Mouse (Mus musculus) embryonic fibroblast, embryonic 13.5 days (primary cell): ENCODE measurements around the gene Gm20388. TPM values are rescaled to one million over a fixed set of nuclear protein-coding genes. Genes with fewer than 3 reads are reported as not detected.

Experiments used
- H3K27ac ChIP-seq: 2 replicates; pipeline ENCODE4 v1.5.1; 2012; ENCODE audit warnings: low read length, control low read depth, inconsistent platforms; ENCODE audit not compliant: insufficient read depth
- H3K4me1 ChIP-seq: 2 replicates; pipeline ENCODE4 v1.6.1; 2011; ENCODE audit warnings: low read length; ENCODE audit not compliant: control insufficient read depth, insufficient read depth
- H3K4me3 ChIP-seq: 2 replicates; pipeline ENCODE4 v1.5.1; 2011; ENCODE audit warnings: mild to moderate bottlenecking, control low read depth, low read length; ENCODE audit not compliant: insufficient read depth
- CTCF ChIP-seq: IDR thresholded peaks from 2 replicates; pipeline ENCODE4 v1.5.1; 2011; ENCODE audit warnings: mild to moderate bottlenecking, control low read depth, low read length, moderate library complexity, borderline replicate concordance; ENCODE audit not compliant: insufficient read depth
- POLR2A ChIP-seq: IDR thresholded peaks from 2 replicates; pipeline ENCODE4 v1.6.1; 2011; ENCODE audit warnings: low read depth, mild to moderate bottlenecking, control low read depth, low read length, moderate library complexity
- polyA plus RNA-seq: library from polyadenylated mRNA; stranded (reverse); fragments of >200 nt; gene quantifications from 2 replicates; pipeline ENCODE4 v1.2.4, GENCODE M21; 2011; ENCODE audit warnings: low read depth; ENCODE audit not compliant: missing spikeins, insufficient read length

The Gm20388 gene
- polyA plus RNA-seq, 1 experiment, result 82.8 TPM

DNA sequence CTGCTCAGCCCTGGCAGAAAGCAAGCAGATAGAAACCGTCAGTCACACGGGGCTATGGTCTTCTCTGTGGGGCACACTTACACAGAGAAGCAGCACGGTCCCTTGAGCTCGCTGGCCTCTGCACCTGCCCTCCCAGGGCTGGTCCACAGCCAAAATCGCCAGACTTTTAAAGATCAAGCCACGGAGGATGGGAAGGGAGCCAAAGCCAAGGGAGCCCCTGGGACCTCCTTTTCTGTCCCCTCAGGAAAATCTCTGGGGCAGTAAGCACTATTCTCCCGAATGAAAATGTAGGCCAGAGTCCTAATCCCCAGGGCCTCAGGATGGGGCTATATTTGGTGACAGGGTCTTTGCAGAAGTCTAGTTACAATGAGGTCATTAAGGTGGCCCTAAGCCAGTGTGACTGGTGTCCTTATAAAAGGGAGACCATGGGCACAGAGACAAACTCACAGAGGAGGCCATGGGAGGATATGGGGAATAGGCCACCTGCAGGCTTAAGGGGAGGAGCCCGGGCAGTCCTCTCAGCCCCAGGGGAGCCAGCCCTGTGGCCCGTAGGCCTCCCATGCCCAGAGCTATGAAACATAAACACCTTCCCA lies 4374.4 kb downstream of the Gm20388 start:
- peak overlapping the region; percentile 93 for H3K27ac ChIP-seq
- no peak for TF ChIP-seq POLR2A
- no peak for TF ChIP-seq CTCF
- H3K4me1 ChIP-seq, result peaks cover 33% of the 10 kb centered on the region
- no peak overlapping the region for H3K4me3 ChIP-seq

DNA sequence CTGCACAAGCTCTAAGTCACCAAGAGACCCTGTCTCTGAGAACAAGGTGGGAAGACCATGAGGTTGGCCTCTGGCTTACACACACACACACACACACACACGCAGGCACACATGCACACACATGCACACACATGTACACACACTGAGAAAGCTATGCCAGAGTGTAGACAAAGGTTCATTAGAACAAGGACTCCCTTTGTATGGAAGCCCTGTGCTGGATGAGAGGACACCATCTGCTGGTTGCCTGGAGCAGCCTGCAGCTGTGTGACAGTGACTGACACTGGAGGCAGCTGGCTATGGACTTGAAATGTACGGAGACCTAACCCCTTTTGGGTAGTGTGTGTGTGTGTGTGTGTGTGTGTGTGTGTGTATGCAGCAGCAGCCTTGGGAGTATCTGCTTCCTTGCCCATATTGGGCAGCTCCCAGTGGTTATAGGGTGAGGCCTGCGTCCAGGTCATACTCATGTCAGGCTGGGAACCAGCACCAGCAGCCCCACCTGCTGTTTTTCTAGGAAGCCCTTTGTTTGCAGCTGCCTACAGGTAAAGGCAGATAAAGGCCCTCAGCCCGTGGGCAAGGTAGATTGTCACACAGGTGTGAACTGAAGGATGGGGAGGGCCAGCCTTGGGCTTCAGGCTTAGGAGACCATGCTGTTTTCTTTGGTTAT lies 4376.0 kb downstream of the Gm20388 start:
- no peak for TF ChIP-seq POLR2A
- TF ChIP-seq CTCF, result no peak; the same call in 1 of the 2 replicates
- H3K4me3 ChIP-seq, result no peak overlapping the region
- H3K27ac ChIP-seq, result no peak overlapping the region
- peaks cover 44% of the 10 kb centered on the region for H3K4me1 ChIP-seq

DNA sequence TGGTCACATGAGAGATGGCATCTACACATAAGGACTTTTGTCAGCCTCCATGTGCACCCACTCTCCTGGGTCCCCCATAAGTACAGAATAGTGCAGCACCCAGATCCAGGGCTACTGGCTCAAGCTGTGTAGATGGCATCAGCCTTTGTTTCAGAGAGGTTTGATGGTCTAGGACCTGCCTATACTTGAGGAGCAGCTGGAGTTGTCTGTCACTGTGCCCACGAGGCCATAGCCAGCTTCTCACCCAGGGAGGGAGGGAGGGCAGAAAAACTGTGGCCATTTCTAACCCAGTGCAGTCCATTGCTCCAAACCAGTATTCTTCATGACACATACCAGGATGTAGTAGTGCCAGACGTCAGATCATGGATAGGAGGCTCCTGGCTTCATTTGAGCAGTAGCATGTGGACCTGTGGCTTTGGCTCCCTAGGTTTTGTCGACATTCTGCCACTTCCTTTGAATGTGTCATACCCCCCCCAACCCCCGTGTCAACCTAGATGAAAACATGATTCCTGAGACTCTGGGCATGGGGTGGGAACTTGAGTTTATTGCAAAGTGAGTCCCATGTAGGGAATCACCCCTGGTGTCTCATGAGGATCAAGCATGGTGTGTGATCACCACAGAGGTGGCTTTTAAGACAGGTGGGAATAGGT lies 4377.7 kb downstream of the Gm20388 start:
- Histone ChIP-seq H3K27ac (no peak overlapping the region), H3K4me3 (no peak overlapping the region), H3K4me1 (peaks cover 40% of the 10 kb centered on the region)
- TF ChIP-seq POLR2A (no peak), CTCF (no peak)

DNA sequence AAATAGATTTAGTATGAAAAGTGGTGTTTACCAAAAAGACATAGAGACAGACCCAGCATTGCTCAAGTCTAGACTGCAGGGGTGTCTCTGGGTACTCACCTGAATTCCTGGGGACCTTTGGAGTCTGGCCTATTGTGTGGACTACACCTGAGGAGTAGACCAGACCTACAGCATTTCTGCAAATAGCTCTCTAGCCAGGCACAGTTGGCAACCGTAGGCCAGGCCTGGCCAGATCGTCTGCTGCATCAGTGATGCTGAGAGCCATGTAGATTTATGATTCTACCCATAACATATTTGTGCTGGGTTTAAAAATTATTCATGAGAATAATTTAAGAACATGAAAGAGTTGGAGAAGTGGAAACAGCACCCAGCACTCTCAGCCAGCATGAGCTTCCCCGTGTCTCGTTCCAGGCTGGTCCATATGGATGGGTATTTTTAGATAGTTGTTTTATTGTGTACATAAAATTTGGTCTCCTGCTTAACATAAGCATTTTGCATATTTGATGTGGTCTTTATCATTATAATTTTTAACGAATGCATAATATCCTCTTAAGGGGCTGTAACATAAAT lies 4378.9 kb downstream of the Gm20388 start:
- Histone ChIP-seq H3K4me1 (peaks cover 31% of the 10 kb centered on the region), H3K4me3 (no peak overlapping the region), H3K27ac (no peak overlapping the region)
- no peak for TF ChIP-seq CTCF
- no peak for TF ChIP-seq POLR2A

DNA sequence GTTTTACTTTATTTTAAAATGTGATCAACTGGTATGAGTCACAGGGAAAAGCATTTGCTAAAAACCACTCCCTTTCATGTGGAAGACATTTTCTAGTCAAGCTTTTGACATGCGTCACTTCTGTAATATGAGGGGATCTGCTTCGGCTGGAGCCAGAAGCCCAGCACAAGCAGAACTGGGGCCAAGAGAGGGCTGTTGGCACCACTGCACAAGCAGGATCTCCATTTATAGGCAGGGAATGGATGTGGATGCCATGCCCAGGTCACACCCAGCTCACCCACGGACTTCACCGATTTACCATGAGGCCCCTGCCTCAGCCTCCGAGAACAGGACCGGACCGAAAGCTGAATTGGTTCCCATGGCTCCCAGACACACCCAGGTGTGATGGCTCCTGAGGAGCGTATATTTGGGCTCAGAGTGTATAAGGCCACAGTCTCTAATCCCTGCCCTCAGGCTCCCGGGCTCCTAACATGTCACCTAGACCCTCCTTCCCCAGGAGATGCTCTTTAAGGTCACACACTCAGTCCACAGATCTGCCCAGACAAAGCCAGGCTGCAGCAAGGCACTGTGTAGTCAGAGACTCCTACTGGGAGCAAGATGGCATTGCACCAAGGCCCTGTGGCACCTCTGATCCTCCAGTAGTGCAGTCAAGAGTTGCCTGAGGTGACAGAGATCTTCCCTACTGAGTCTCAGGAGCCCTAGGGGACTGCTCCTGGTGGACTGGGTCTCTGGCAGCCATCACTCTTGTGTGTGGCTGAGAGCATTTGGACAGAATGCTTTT lies 4380.5 kb downstream of the Gm20388 start:
- peak overlapping the region; percentile 89 for H3K27ac ChIP-seq
- H3K4me1 ChIP-seq, result peaks cover 32% of the 10 kb centered on the region
- H3K4me3 ChIP-seq, result no peak overlapping the region
- TF ChIP-seq POLR2A (no peak), CTCF (peak; percentile 58; the same call in 1 of the 2 replicates)

DNA sequence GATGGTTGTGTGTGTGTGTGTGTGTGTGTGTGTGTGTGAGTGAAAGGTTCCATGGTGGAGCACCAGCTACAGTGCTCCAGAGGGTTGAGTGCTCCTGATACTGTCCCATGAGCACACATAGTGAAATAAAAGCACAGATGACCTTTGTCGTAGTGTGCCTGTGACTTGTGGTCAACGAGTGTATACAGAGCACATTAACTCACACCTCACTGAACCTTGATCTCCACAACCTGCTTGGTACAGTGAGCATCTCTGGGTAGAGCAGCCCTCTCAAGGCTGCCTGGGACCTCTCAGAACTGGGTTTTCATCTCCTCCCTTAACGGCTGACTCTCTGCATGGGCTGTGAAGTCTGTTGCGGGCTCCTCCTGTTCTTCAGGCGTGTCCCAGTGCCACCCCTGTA lies 4381.1 kb downstream of the Gm20388 start:
- no peak overlapping the region for H3K4me3 ChIP-seq
- TF ChIP-seq CTCF (no peak), POLR2A (no peak)
- peaks cover 32% of the 10 kb centered on the region for H3K4me1 ChIP-seq
- peak overlapping the region; percentile 89; the same call in 1 of the 2 replicates for H3K27ac ChIP-seq

DNA sequence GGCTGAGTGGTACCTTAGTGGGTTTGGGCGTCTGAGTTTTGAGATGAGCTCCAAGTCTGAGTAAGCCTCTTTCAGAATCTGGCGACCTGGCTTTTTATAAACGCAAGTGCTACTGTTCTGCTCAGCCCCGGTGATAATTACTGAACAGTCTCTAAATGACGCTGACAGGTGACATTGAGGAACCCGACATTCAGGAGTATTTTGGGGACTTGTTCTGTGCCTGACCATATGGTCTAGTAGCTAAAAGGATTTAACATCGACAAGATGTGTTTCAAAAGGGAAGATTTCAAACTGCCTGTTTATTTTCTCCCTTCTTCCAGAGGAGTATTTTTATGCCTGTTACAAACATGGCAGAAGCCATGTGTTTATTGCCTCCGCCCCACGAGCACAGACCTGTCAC lies 4382.3 kb downstream of the Gm20388 start:
- no peak for TF ChIP-seq POLR2A
- TF ChIP-seq CTCF, result no peak
- H3K27ac ChIP-seq, result no peak overlapping the region
- H3K4me3 ChIP-seq, result no peak overlapping the region
- peaks cover 31% of the 10 kb centered on the region for H3K4me1 ChIP-seq

DNA sequence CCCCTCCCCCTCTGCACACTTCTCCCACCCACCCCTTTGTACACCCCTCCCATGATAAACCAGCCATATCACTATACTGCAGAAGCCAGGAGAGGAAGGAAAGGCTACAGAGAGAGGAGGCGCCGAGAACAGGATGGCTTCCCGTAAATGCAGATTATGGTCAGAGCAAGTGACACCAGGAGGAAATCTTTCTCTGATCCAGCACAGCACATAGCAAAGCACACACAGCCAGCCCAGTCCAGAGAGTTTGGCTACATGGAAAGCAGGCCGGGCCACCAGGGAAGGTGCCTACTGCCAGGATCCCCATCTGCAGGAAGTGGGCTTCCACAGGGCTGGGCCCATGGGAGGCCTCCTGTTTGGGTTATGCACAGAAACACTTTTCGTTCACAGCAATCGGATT lies 4383.8 kb downstream of the Gm20388 start:
- TF ChIP-seq POLR2A, result no peak
- no peak for TF ChIP-seq CTCF
- Histone ChIP-seq H3K4me3 (no peak overlapping the region), H3K27ac (no peak overlapping the region; the same call in 1 of the 2 replicates), H3K4me1 (peaks cover 22% of the 10 kb centered on the region)

DNA sequence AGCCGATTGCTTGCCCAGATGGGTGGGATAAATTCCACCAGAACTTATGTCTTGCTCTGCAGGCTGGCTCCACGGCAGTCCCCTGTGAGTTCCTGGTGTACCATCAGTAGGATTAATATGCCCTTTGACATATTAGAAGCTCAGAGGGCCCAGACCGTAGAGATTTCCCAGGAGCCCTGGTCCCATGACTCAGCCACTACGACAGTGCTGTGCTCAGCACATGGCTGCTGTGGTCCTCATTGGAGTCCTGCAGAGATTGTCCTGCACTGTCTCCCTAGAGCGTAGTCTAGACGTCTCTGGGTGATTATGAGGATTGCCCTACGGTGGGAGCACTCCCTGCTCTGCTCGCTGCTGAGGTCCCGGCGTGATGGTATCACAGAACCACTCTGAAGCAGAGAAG lies 4384.3 kb downstream of the Gm20388 start:
- Histone ChIP-seq H3K4me1 (peaks cover 22% of the 10 kb centered on the region), H3K27ac (no peak overlapping the region; the same call in 1 of the 2 replicates), H3K4me3 (no peak overlapping the region)
- TF ChIP-seq CTCF (no peak), POLR2A (no peak)
